Mouse (Mus musculus): ENCODE measurements at regions not wholly inside any gene's neighbourhood (a gene's known extent, or its start where the extent isn't known, plus 50 kb on each side); places are given as distances from the start of the nearest gene placed in this dataset.

DNA sequence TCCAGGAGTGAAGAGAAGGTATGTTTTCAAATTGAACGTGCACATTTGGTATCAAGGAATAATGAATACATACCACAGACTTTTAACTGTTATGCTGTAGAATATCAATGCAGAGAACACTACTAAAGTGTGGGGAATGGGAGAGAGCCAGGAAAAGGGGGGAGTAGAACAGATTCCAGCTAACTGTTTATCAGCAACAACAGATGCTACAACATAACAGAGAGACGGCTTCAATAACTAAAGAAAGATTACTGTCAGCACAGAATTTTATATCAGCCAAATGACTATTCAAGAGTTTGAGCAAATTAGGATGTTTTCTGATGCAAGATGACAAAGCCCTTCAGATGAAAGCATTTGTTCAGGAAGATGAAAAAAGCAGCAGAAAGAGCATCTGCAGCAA is 183.0 kb downstream of the Cox7c start:
- WGBS, result 76% methylated on average over 2 of the region's 2 CpGs
- no peak overlapping the region for H3K27ac ChIP-seq
- no peaks in the 10 kb centered on the region for H3K9me3 ChIP-seq
- no peak overlapping the region for H3K9ac ChIP-seq
- H3K4me3 ChIP-seq, result no peak overlapping the region
- no peak for ATAC-seq (replicated peaks)
- H3K4me1 ChIP-seq, result no peaks in the 10 kb centered on the region
- no peak overlapping the region for H3K4me2 ChIP-seq
- H3K36me3 ChIP-seq (replicated peaks), result no peaks in the 10 kb centered on the region
- no peaks in the 10 kb centered on the region for H3K27me3 ChIP-seq (replicated peaks)

- no peak overlapping the region for H3K9ac ChIP-seq
- H3K4me3 ChIP-seq, result no peak overlapping the region
- H3K9me3 ChIP-seq, result no peaks in the 10 kb centered on the region
- H3K4me2 ChIP-seq, result no peak overlapping the region
- no peak overlapping the region for H3K27ac ChIP-seq
- ATAC-seq (replicated peaks), result no peak
- H3K4me1 ChIP-seq, result no peaks in the 10 kb centered on the region
- no peaks in the 10 kb centered on the region for H3K36me3 ChIP-seq (replicated peaks)
- H3K27me3 ChIP-seq (replicated peaks), result no peaks in the 10 kb centered on the region
Measured at GRCm38 (mm10) chr13:85848276-85848675, 198.4 kb downstream of the Cox7c start.

GRCm38 (mm10) chr13:85829894-85830293 is 216.8 kb downstream of the Cox7c start:
- H3K27ac ChIP-seq, result no peak overlapping the region
- H3K36me3 ChIP-seq (replicated peaks), result no peaks in the 10 kb centered on the region
- no peaks in the 10 kb centered on the region for H3K4me1 ChIP-seq
- H3K9me3 ChIP-seq, result no peaks in the 10 kb centered on the region
- H3K9ac ChIP-seq, result no peak overlapping the region
- no peaks in the 10 kb centered on the region for H3K27me3 ChIP-seq (replicated peaks)
- no peak overlapping the region for H3K4me2 ChIP-seq
- ATAC-seq (replicated peaks), result no peak
- 93% methylated on average over 1 of the region's 1 CpGs for WGBS
- H3K4me3 ChIP-seq, result no peak overlapping the region

Measured in midbrain, embryonic 15.5 days (tissue).